Mouse (Mus musculus) forebrain, embryonic 12.5 days (tissue): ENCODE measurements around the gene Rnf183. TPM values are rescaled to one million over a fixed set of nuclear protein-coding genes. Genes with fewer than 3 reads are reported as not detected.

Experiments
- ATAC-seq: fragments of 200-750 bp; cut with Nextera tagmentation; 2 replicates; pipeline ENCODE4 v1.8.0; 2017; ENCODE audit warnings: moderate TSS enrichment; ENCODE audit not compliant: low FRiP score
- H3K27ac ChIP-seq: fragments of 300-500 bp; sonication (generic); 2 replicates; pipeline ENCODE4 v1.5.1; 2016; ENCODE audit warnings: mild to moderate bottlenecking
- H3K27me3 ChIP-seq: fragments of 300-500 bp; sonication (generic); 2 replicates; pipeline ENCODE4 v1.6.1; 2016; ENCODE audit warnings: mild to moderate bottlenecking
- H3K36me3 ChIP-seq: fragments of 300-500 bp; sonication (generic); replicated peaks from 2 replicates; pipeline ENCODE4 v1.6.1; 2016; ENCODE audit warnings: mild to moderate bottlenecking
- H3K4me1 ChIP-seq: fragments of 300-500 bp; sonication (generic); 2 replicates; pipeline ENCODE4 v1.6.1; 2016
- H3K4me2 ChIP-seq: fragments of 300-500 bp; sonication (generic); 2 replicates; pipeline ENCODE4 v1.6.1; 2016; ENCODE audit warnings: mild to moderate bottlenecking, moderate library complexity
- H3K4me3 ChIP-seq: fragments of 300-500 bp; sonication (generic); replicated peaks from 2 replicates; pipeline ENCODE4 v1.5.1; 2016; ENCODE audit warnings: mild to moderate bottlenecking
- H3K9ac ChIP-seq: fragments of 300-500 bp; sonication (generic); 2 replicates; pipeline ENCODE4 v1.6.1; 2016; ENCODE audit warnings: mild to moderate bottlenecking
- H3K9me3 ChIP-seq: fragments of 300-500 bp; sonication (generic); 2 replicates; pipeline ENCODE4 v1.6.1; 2016
- WGBS: fragments of 180-500 bp; shearing (Covaris S2); methylation state at CpG from one replicate; pipeline ENCODE4 v1.1.7; 2016; 5-methylcytosine and 5-hydroxymethylcytosine counted together
- polyA plus RNA-seq: library from polyadenylated mRNA; unstranded; fragments of >200 nt; fragmentation: Nextera tagmentation; extraction: Ambion mirVana; gene quantifications from 2 replicates; pipeline ENCODE4 v1.2.1, GENCODE M21; 2016

The Rnf183 gene
- polyA plus RNA-seq, 1 experiment from 2014 or later, result not detected

GRCm38 (mm10) chr4:62425891-62426290 is 9.2 kb downstream of the Rnf183 start:
- Histone ChIP-seq H3K4me3 (no peak overlapping the region), H3K27ac (no peak overlapping the region), H3K4me2 (no peak overlapping the region), H3K9ac (no peak overlapping the region), H3K27me3 (no peaks in the 10 kb centered on the region), H3K36me3 (peaks cover 50% of the 10 kb centered on the region), H3K4me1 (no peaks in the 10 kb centered on the region), H3K9me3 (no peaks in the 10 kb centered on the region)
- ATAC-seq, result no peak
- WGBS, result 94% methylated on average over 4 of the region's 4 CpGs

GRCm38 (mm10) chr4:62419091-62419490 is 16.0 kb downstream of the Rnf183 start:
- no peaks in the 10 kb centered on the region for H3K4me1 ChIP-seq
- no peak overlapping the region for H3K4me2 ChIP-seq
- 94% methylated on average over 6 of the region's 6 CpGs for WGBS
- no peaks in the 10 kb centered on the region for H3K9me3 ChIP-seq
- no peaks in the 10 kb centered on the region for H3K27me3 ChIP-seq
- ATAC-seq, result no peak
- H3K27ac ChIP-seq, result no peak overlapping the region
- no peak overlapping the region for H3K4me3 ChIP-seq
- H3K9ac ChIP-seq, result no peak overlapping the region
- peaks cover 100% of the 10 kb centered on the region for H3K36me3 ChIP-seq

- Histone ChIP-seq H3K4me3 (no peak overlapping the region), H3K9ac (no peak overlapping the region), H3K27ac (no peak overlapping the region), H3K4me2 (no peak overlapping the region), H3K27me3 (no peaks in the 10 kb centered on the region), H3K9me3 (no peaks in the 10 kb centered on the region), H3K36me3 (peaks cover 100% of the 10 kb centered on the region), H3K4me1 (no peaks in the 10 kb centered on the region)
- WGBS, result 71% methylated on average over 8 of the region's 8 CpGs
- peak; percentile 55; the same call in 1 of the 2 replicates for ATAC-seq
Measured at GRCm38 (mm10) chr4:62418448-62418847, 16.6 kb downstream of the Rnf183 start.

GRCm38 (mm10) chr4:62411606-62412005 is 23.4 kb downstream of the Rnf183 start:
- Histone ChIP-seq H3K27ac (no peak overlapping the region), H3K4me1 (peaks cover 19% of the 10 kb centered on the region), H3K36me3 (peaks cover 54% of the 10 kb centered on the region), H3K4me2 (no peak overlapping the region), H3K27me3 (no peaks in the 10 kb centered on the region), H3K9ac (no peak overlapping the region), H3K4me3 (no peak overlapping the region), H3K9me3 (no peaks in the 10 kb centered on the region)
- ATAC-seq, result no peak
- 95% methylated on average over 10 of the region's 10 CpGs for WGBS

GRCm38 (mm10) chr4:62410325-62410724 is 24.7 kb downstream of the Rnf183 start:
- ATAC-seq, result no peak
- Histone ChIP-seq H3K27ac (no peak overlapping the region), H3K9ac (0 out of 2 replicates have a peak overlapping the region, but pooled peaks have one; percentile 21), H3K4me1 (peaks cover 30% of the 10 kb centered on the region), H3K9me3 (no peaks in the 10 kb centered on the region), H3K36me3 (peaks cover 41% of the 10 kb centered on the region), H3K4me2 (peak overlapping the region; percentile 75), H3K27me3 (no peaks in the 10 kb centered on the region), H3K4me3 (peak overlapping the region; percentile 78; the same call in 1 of the 2 replicates)
- 83% methylated on average over 2 of the region's 2 CpGs for WGBS

GRCm38 (mm10) chr4:62409615-62410014 is 25.4 kb downstream of the Rnf183 start:
- no peaks in the 10 kb centered on the region for H3K27me3 ChIP-seq
- H3K27ac ChIP-seq, result no peak overlapping the region
- no peaks in the 10 kb centered on the region for H3K9me3 ChIP-seq
- peak overlapping the region; percentile 78 for H3K4me3 ChIP-seq
- H3K36me3 ChIP-seq, result peaks cover 34% of the 10 kb centered on the region
- WGBS, result 56% methylated on average over 6 of the region's 6 CpGs
- ATAC-seq, result no peak
- H3K4me1 ChIP-seq, result peaks cover 31% of the 10 kb centered on the region
- H3K9ac ChIP-seq, result peak overlapping the region; percentile 75
- peak overlapping the region; percentile 75 for H3K4me2 ChIP-seq

- Histone ChIP-seq H3K4me3 (peak within 1 kb of the TSS; percentile 78), H3K4me1 (peaks cover 34% of the 10 kb centered on the region), H3K36me3 (peaks cover 25% of the 10 kb centered on the region), H3K9ac (peak within 1 kb of the TSS; percentile 75), H3K9me3 (no peaks in the 10 kb centered on the region), H3K27me3 (no peaks in the 10 kb centered on the region), H3K27ac (peak within 1 kb of the TSS; percentile 75), H3K4me2 (peak within 1 kb of the TSS; percentile 75)
- peak; percentile 99 for ATAC-seq
- under 1% methylated on average over 38 of the region's 39 CpGs for WGBS
Measured at GRCm38 (mm10) chr4:62408601-62409282, 26.3 kb downstream of the Rnf183 start, which contains the start of the genes Cdc26 and Prpf4. Gene Cdc26 (minus strand): TSS chr4:62408642. Gene Prpf4 (plus strand): TSS chr4:62408797.

GRCm38 (mm10) chr4:62407730-62408582 is 27.1 kb downstream of the Rnf183 start:
- under 1% methylated on average over 35 of the region's 35 CpGs for WGBS
- Histone ChIP-seq H3K36me3 (peaks cover 17% of the 10 kb centered on the region), H3K4me2 (peak overlapping the region; percentile 51), H3K27ac (peak overlapping the region; percentile 75), H3K9me3 (no peaks in the 10 kb centered on the region), H3K4me1 (peaks cover 34% of the 10 kb centered on the region), H3K9ac (peak overlapping the region; percentile 75), H3K4me3 (peak overlapping the region; percentile 78), H3K27me3 (no peaks in the 10 kb centered on the region)
- ATAC-seq, result peak; percentile 63

- Histone ChIP-seq H3K4me1 (peaks cover 34% of the 10 kb centered on the region), H3K9ac (no peak overlapping the region), H3K4me2 (peak overlapping the region; percentile 22; the same call in 1 of the 2 replicates), H3K27ac (no peak overlapping the region), H3K27me3 (no peaks in the 10 kb centered on the region), H3K36me3 (peaks cover 17% of the 10 kb centered on the region), H3K9me3 (no peaks in the 10 kb centered on the region), H3K4me3 (no peak overlapping the region)
- no peak for ATAC-seq
- WGBS, result 84% methylated on average over 4 of the region's 4 CpGs
Measured at GRCm38 (mm10) chr4:62406133-62406532, 28.9 kb downstream of the Rnf183 start.

GRCm38 (mm10) chr4:62398956-62399355 is 36.1 kb downstream of the Rnf183 start:
- 92% methylated on average over 3 of the region's 3 CpGs for WGBS

GRCm38 (mm10) chr4:62397616-62398365 is 37.3 kb downstream of the Rnf183 start:
- Histone ChIP-seq H3K4me1 (no peaks in the 10 kb centered on the region), H3K4me2 (no peak overlapping the region), H3K9ac (no peak overlapping the region), H3K27me3 (no peaks in the 10 kb centered on the region), H3K4me3 (no peak overlapping the region), H3K36me3 (peaks cover 83% of the 10 kb centered on the region), H3K9me3 (no peaks in the 10 kb centered on the region), H3K27ac (no peak overlapping the region)
- no peak for ATAC-seq
- WGBS, result 91% methylated on average over 4 of the region's 4 CpGs

More at GRCm38 (mm10) chr4:62398956-62399355, 36.1 kb downstream of the Rnf183 start:
- H3K9me3 ChIP-seq, result no peaks in the 10 kb centered on the region
- H3K36me3 ChIP-seq, result peaks cover 76% of the 10 kb centered on the region
- H3K4me3 ChIP-seq, result no peak overlapping the region
- no peaks in the 10 kb centered on the region for H3K4me1 ChIP-seq
- no peaks in the 10 kb centered on the region for H3K27me3 ChIP-seq
- no peak overlapping the region for H3K27ac ChIP-seq
- no peak for ATAC-seq
- H3K4me2 ChIP-seq, result no peak overlapping the region
- H3K9ac ChIP-seq, result no peak overlapping the region

GRCm38 (mm10) chr4:62395806-62396205 is 39.2 kb downstream of the Rnf183 start:
- H3K9ac ChIP-seq, result no peak overlapping the region
- no peak overlapping the region for H3K4me2 ChIP-seq
- WGBS, result 100% methylated on average over 1 of the region's 1 CpGs
- no peak for ATAC-seq
- no peak overlapping the region for H3K27ac ChIP-seq
- H3K36me3 ChIP-seq, result peaks cover 82% of the 10 kb centered on the region
- H3K4me1 ChIP-seq, result no peaks in the 10 kb centered on the region
- no peaks in the 10 kb centered on the region for H3K27me3 ChIP-seq
- no peak overlapping the region for H3K4me3 ChIP-seq
- no peaks in the 10 kb centered on the region for H3K9me3 ChIP-seq
